Comparison of ENCODE assay signal across 19 mouse cellular contexts in genomic region chr17:23862926-23863325, GRCm38 (mm10). TPM values are rescaled to one million over a fixed set of nuclear protein-coding genes. Genes with fewer than 3 reads are reported as not detected.
"Had no signal": no experiment of that assay in that cellular context is flagged by ENCODE, and none has a peak within 500 bp of the region (broad histone marks: within the 10 kb centered on the region; RNA-seq: fewer than 3 reads in every experiment).

No protein-coding gene starts in this region.

- DNase-seq: lung, adult 2 months; lung, postnatal 14 days; lung, postnatal 36 days; right cerebral cortex, postnatal 14 days; thymus, adult 2 months; thymus, postnatal 25 days; thymus, postnatal 4 days had no signal

- H3K27ac ChIP-seq: lung, embryonic 15.5 days; macrophage; midbrain, embryonic 13.5 days; midbrain, embryonic 15.5 days; neural tube, embryonic 12.5 days; stomach, embryonic 15.5 days; stomach, postnatal 0 days had no signal

- H3K4me3 ChIP-seq: lung, embryonic 15.5 days; megakaryocyte, embryonic 14.5 days; midbrain, embryonic 13.5 days; midbrain, embryonic 15.5 days; neural tube, embryonic 12.5 days; stomach, embryonic 15.5 days had no signal

RNA-seq across cellular contexts. Expression of gene Prss21, which starts 4.9 kb away (rescaled TPM):
- total RNA-seq: megakaryocyte progenitor cell, adult 5-6 weeks; midbrain, postnatal 0 days; monocyte, adult 5-6 weeks; neutrophil, adult 5-6 weeks had no signal

RNA-seq across cellular contexts. Expression of gene Dcpp1, which starts 17.8 kb away (rescaled TPM):
- total RNA-seq: megakaryocyte progenitor cell, adult 5-6 weeks; midbrain, postnatal 0 days; monocyte, adult 5-6 weeks; neutrophil, adult 5-6 weeks had no signal

RNA-seq across cellular contexts. Expression of gene Dcpp2, which starts 17.8 kb away (rescaled TPM):
- total RNA-seq: megakaryocyte progenitor cell, adult 5-6 weeks; midbrain, postnatal 0 days; monocyte, adult 5-6 weeks; neutrophil, adult 5-6 weeks had no signal

RNA-seq across cellular contexts. Expression of gene Prss41, which starts 19.0 kb away (rescaled TPM):
- total RNA-seq: monocyte, adult 5-6 weeks; neutrophil, adult 5-6 weeks had no signal

RNA-seq across cellular contexts. Expression of gene Prss32, which starts 19.3 kb away (rescaled TPM):
- total RNA-seq: megakaryocyte progenitor cell, adult 5-6 weeks; midbrain, postnatal 0 days; monocyte, adult 5-6 weeks had no signal
